Mouse (Mus musculus): ENCODE results near the gene Foxc1. TPM values are rescaled to one million over a fixed set of nuclear protein-coding genes. Genes with fewer than 3 reads are reported as not detected.
A peak's percentile ranks its signal among the peaks of the same experiment; 100 is the strongest.

Gene Foxc1
- polyA plus RNA-seq, 1 experiment from 2014 or later, result 11.6 TPM

DNA sequence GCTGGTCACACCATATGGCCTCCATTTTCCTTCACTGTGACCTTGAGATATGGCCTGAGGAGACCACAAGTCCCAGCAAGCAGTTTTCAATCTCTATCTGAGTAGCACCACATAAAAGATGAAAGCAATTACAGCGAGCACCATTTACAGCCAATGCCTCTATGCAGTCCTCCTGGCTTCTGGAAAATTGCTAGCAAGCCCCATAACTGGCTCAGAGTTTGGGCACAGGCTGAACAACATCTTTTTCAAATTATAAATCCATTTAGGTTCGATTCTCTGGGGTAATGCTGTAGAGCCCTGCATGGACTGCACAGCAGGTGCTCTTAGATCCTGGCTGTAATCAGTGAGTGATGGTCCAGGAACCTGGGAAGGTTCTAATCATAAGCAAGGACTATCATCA, 47.1 kb downstream of the Foxc1 start:
- H3K27ac ChIP-seq, result no peak overlapping the region
- H3K9me3 ChIP-seq, result no peaks in the 10 kb centered on the region
- WGBS, result 17% methylated on average over 2 of the region's 2 CpGs
- H3K4me3 ChIP-seq, result no peak overlapping the region
- no peak overlapping the region for H3K9ac ChIP-seq
- H3K4me2 ChIP-seq (replicated peaks), result no peak overlapping the region
- H3K36me3 ChIP-seq, result no peaks in the 10 kb centered on the region
- H3K4me1 ChIP-seq, result peaks cover 9% of the 10 kb centered on the region; the same call in 1 of the 2 replicates
- peaks cover 20% of the 10 kb centered on the region for H3K27me3 ChIP-seq
- peak; percentile 15; the same call in 1 of the 2 replicates for ATAC-seq (ENCODE audit: insufficient number of reproducible peaks, insufficient read depth, low FRiP score, low TSS enrichment)

GRCm38 (mm10) chr13:31854000-31854399, 47.6 kb downstream of the Foxc1 start:
- no peaks in the 10 kb centered on the region for H3K9me3 ChIP-seq
- no peak overlapping the region for H3K4me3 ChIP-seq
- peaks cover 9% of the 10 kb centered on the region; the same call in 1 of the 2 replicates for H3K4me1 ChIP-seq
- ATAC-seq (ENCODE audit: insufficient number of reproducible peaks, insufficient read depth, low FRiP score, low TSS enrichment), result no peak
- peaks cover 20% of the 10 kb centered on the region for H3K27me3 ChIP-seq
- H3K36me3 ChIP-seq, result no peaks in the 10 kb centered on the region
- 45% methylated on average over 4 of the region's 4 CpGs for WGBS
- no peak overlapping the region for H3K4me2 ChIP-seq (replicated peaks)
- no peak overlapping the region for H3K27ac ChIP-seq
- no peak overlapping the region for H3K9ac ChIP-seq

DNA sequence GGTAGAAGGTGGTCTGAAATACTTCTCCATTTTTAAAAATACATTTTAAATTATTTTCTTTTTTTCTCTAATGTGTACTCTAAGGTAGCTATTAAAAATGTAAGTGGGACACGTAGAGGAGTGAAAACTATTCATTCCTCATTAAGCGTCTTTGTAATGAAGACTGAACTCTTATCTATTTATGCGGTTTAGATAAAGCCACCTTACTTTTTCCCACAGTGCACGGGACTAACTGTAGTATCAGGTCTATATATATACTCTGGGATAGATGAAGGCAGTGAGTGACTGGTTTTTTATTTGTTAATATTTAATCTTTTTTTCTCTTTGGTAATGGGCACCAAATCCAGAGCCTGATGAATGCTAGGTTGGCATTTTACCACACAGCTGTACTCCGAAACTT, 53.8 kb downstream of the Foxc1 start:
- 79% methylated on average over 5 of the region's 5 CpGs for WGBS
- H3K27ac ChIP-seq, result no peak overlapping the region
- no peak overlapping the region for H3K4me2 ChIP-seq (replicated peaks)
- H3K27me3 ChIP-seq, result peaks cover 17% of the 10 kb centered on the region; the same call in 1 of the 2 replicates
- no peaks in the 10 kb centered on the region for H3K9me3 ChIP-seq
- ATAC-seq (ENCODE audit: insufficient number of reproducible peaks, insufficient read depth, low FRiP score, low TSS enrichment), result no peak
- no peaks in the 10 kb centered on the region for H3K36me3 ChIP-seq
- H3K4me3 ChIP-seq, result no peak overlapping the region
- peaks cover 12% of the 10 kb centered on the region for H3K4me1 ChIP-seq
- H3K9ac ChIP-seq, result no peak overlapping the region

Other genes with a start within 250 kb of the Foxc1 start
- not detected in 2 replicates for gene A530084C06Rik, start 247.3 kb upstream of the Foxc1 start, polyA plus RNA-seq (2016; fragmentation: Nextera tagmentation; extraction: Ambion mirVana)
- gene Foxf2, start 180.8 kb upstream of the Foxc1 start, polyA plus RNA-seq (2016; fragmentation: Nextera tagmentation; extraction: Ambion mirVana), result 21.4 and 25.8 TPM in 2 replicates